Mouse (Mus musculus) adrenal gland, postnatal 14 days (tissue): Measurements from ENCODE around the gene Entpd1. TPM values are rescaled to one million over a fixed set of nuclear protein-coding genes. Genes with fewer than 3 reads are reported as not detected.
A peak's percentile ranks its signal among the peaks of the same experiment; 100 is the strongest.

Experiments
- DNase-seq: peaks from one replicate; pipeline ENCODE4 v3.0.0; 2021; ENCODE audit warnings: mixed read lengths
- total RNA-seq: library from RNA; stranded (reverse); gene quantifications from 2 replicates; pipeline ENCODE4 v1.2.3, GENCODE M21; 2021

Gene Entpd1
- total RNA-seq, 1 experiment from 2014 or later: 19.5 TPM

- no peak for DNase-seq
Observed at GRCm38 (mm10) chr19:40726148-40726547, 114.0 kb downstream of the Entpd1 start.

GRCm38 (mm10) chr19:40726614-40727013 lies 114.4 kb downstream of the Entpd1 start:
- no peak for DNase-seq

- DNase-seq: no peak
Observed at GRCm38 (mm10) chr19:40728213-40728612, 116.0 kb downstream of the Entpd1 start.

GRCm38 (mm10) chr19:40728732-40729420 lies 116.7 kb downstream of the Entpd1 start:
- DNase-seq: peak; percentile 43

DNA sequence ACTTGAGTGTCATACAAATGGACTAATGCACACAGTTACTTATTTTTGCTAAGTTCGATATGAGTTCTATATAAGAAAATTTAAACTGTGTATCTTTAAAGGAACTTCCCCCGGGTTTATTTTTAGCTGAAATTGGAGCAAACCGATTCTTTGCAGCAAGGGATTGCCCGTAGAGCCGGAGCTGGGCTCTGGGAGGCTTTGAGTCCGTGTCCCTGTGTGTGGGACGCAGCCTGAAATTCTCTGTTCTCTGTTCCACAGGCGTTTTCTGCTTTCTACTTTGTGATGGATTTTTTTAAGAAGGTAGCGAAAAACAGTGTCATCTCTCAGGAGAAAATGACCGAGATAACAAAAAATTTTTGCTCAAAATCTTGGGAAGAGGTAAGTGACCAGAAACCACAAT lies 121.2 kb downstream of the Entpd1 start:
- no peak for DNase-seq

- DNase-seq: no peak
Observed at GRCm38 (mm10) chr19:40733849-40734248, 121.7 kb downstream of the Entpd1 start.

GRCm38 (mm10) chr19:40736680-40737512 lies 124.7 kb downstream of the Entpd1 start:
- DNase-seq: peak; percentile 84

DNA sequence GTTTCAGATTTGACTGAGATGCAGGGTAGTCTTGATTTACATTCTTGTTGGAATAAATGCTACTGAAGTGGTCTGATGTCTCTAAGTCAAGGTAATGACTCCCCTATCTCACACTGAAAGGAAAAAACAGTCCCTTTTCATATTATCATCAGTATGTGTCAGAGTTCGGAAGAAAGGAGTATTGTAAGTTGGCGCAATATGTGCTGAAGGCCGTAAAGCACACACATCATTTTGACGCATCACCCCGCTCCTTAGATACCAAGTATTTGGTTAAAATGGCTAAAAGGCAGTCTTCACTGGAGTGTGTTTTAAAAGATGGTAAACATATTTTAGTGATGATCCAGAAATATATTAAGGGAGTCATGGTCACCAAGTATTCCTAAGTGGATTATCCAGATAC lies 125.4 kb downstream of the Entpd1 start:
- no peak for DNase-seq

GRCm38 (mm10) chr19:40738683-40739324 lies 126.6 kb downstream of the Entpd1 start:
- DNase-seq: no peak

GRCm38 (mm10) chr19:40746603-40747002 lies 134.4 kb downstream of the Entpd1 start:
- no peak for DNase-seq

DNA sequence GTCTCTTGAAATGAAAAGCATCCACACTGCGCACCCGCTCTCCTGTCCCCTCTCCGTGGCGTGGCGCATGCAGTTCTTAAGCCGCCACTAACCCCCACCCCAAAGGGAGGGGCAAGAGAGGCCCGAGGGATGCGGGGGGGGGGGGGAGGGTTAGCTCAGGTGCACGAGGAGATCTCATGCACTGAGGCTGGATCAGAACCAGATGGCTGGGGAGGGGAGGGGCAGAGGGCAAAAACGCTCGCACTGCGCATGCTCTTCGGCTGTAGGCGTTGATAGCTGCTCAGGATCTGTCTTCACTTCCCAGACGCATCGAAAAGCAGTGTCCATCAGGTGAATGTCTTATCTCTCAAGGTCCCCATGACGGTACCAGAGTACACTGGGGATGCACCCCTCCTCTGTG lies 136.4 kb downstream of the Entpd1 start, which contains the start of gene Cc2d2b:
TSS of gene Cc2d2b (plus strand) at position 195 of the 400 bp plus-strand sequence.
- DNase-seq: no peak

DNA sequence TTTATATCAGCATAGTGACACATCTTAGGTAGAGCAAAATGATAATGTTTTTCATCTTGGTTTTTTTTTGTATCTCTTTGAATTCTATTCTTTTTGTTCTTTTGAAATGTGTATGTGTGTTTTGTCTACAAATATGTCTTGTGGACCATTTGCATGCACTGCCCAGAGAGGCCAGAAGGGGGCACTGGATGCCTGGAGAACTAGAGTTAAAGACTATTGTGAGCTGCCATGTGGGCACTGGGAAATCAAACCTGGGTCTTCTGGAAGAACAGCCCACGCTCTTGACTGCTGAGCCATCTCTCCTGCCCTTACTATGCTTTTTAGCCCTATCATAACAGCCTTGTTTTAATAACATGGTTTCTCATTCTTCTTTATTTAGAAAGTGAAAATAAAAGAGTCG lies 142.1 kb downstream of the Entpd1 start:
- peak; percentile 61 for DNase-seq

DNA sequence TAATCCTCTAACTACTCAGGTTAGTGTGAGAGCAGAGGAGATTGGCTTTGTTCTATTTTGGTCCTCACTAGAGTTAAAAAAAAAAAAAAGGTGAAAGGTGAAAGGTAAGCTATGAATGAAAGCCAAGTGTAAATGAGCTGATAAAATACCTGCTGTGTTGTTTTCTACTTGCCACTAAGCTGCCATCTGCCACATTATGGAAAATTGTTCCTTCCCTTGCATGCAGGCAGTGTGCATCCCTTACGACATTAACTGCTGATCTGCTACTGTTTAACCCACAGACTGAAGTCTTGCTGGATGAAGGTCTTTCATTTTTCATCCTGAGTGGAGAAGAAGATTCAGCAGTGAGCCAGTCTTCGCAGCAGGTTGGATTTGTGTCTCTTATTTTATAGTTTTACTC lies 147.9 kb downstream of the Entpd1 start:
- DNase-seq: no peak

- DNase-seq: peak; percentile 58
Observed at GRCm38 (mm10) chr19:40762023-40762759, 150.0 kb downstream of the Entpd1 start.

DNA sequence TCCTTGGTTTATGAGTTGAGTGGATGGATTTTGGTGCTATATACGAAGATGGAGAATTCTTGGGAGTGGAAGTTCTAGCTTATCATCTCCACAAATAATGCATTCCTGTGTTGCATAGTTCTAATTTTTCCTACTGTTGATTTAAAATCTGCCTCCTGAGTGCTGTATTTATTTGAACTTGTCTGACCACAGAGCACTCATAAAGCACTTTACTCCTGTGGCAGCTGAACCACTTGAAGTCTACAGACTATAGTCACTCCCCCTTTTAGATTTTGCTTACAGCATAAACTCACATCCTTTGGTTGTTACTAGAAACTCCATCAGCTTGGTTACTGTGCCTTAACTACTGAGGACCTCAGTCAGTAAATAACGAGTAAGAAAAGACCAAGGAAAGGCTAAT lies 155.0 kb downstream of the Entpd1 start:
- no peak for DNase-seq

GRCm38 (mm10) chr19:40769341-40769770 lies 157.2 kb downstream of the Entpd1 start:
- peak; percentile 24 for DNase-seq

GRCm38 (mm10) chr19:40788004-40788714 lies 176.0 kb downstream of the Entpd1 start:
- DNase-seq: no peak

DNA sequence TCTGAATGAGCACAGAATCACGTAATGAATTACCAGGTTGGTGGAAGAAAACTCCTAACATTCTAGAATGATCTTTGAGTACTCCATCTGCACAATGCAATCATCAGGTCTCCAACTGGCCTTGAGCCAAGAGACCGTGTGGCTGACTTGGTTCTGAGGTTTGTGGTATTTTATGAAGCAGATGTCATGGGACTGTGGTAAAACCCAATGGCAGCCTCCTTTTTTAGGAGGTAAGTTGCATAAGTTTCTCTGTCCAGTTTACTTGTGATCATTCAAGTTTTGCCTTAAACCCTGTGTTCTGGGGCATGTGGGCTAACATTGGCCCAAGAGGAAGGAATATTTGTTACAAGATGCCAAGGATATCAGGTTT lies 176.5 kb downstream of the Entpd1 start:
- no peak for DNase-seq
